Mouse (Mus musculus) kidney, adult 2 months (tissue): ENCODE results near the gene Pou3f1. TPM values are rescaled to one million over a fixed set of nuclear protein-coding genes. Genes with fewer than 3 reads are reported as not detected.

Experiments
- DNase-seq: peaks from one replicate; pipeline ENCODE4 v3.0.0; 2021
- H3K27ac ChIP-seq: fragments of 200-500 bp; 2 replicates; pipeline ENCODE4 v1.5.1; 2012; ENCODE audit warnings: low read depth, low read length, control low read depth, inconsistent platforms; ENCODE audit not compliant: insufficient read depth
- H3K27me3 ChIP-seq: fragments of 200-500 bp; replicated peaks from 2 replicates; pipeline ENCODE4 v1.6.1; 2012; ENCODE audit warnings: mild to moderate bottlenecking, moderate library complexity, low read length, inconsistent platforms; ENCODE audit not compliant: control insufficient read depth, insufficient read depth
- H3K36me3 ChIP-seq: fragments of 200-500 bp; 2 replicates; pipeline ENCODE4 v1.6.1; 2012; ENCODE audit warnings: mild to moderate bottlenecking, moderate library complexity, low read length, inconsistent platforms; ENCODE audit not compliant: control insufficient read depth, insufficient read depth
- H3K4me1 ChIP-seq: fragments of 200-500 bp; 2 replicates; pipeline ENCODE4 v1.6.1; 2011; ENCODE audit warnings: low read length; ENCODE audit not compliant: control insufficient read depth, insufficient read depth
- H3K4me3 ChIP-seq: fragments of 200-500 bp; 2 replicates; pipeline ENCODE4 v1.5.1; 2011; ENCODE audit warnings: mild to moderate bottlenecking, low read depth, low read length, control low read depth; ENCODE audit not compliant: insufficient read depth
- CTCF ChIP-seq: fragments of 200-500 bp; conservative IDR thresholded peaks from 2 replicates; pipeline ENCODE4 v1.5.1; 2011; ENCODE audit warnings: low read depth, mild to moderate bottlenecking, control low read depth, low read length, moderate library complexity, mixed read lengths; ENCODE audit not compliant: insufficient read depth, insufficient read length
- POLR2A ChIP-seq: fragments of 200-500 bp; IDR thresholded peaks from one replicate; pipeline ENCODE4 v1.6.1; 2011; ENCODE audit warnings: low read depth, low read length, control low read depth
- WGBS: fragments of 180-500 bp; shearing (Covaris S2); methylation state at CpG from one replicate; pipeline ENCODE4 v1.1.7; 2018; 5-methylcytosine and 5-hydroxymethylcytosine counted together
- polyA plus RNA-seq: library from polyadenylated mRNA; depleted of rRNA; stranded (reverse); fragments of >200 nt; gene quantifications from 2 replicates; pipeline ENCODE4 v1.2.3, GENCODE M21; 2012

The Pou3f1 gene
- polyA plus RNA-seq, 1 experiment: 0.02 TPM

DNA sequence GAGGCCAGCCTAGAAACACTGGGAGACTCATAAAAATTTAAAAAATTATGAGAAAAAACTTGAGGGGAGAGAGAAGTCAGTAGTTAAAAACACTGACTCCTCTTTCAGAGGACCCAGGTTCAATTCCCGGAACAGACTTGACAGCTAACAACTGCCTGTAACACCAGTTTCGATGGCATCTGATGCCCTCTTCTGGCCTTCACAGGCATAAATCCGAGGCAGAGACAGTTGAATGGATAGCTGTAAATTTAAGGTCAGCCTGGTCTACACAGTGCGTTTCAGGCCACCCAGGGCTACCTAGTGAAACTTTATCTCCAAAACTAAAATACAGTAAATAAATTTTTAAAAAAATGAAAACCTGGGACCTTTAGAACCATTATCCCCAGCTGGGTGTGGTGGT lies 28.4 kb downstream of the Pou3f1 start:
- 52% methylated on average over 4 of the region's 4 CpGs for WGBS
- 0 out of 2 replicates have a peak, but pooled peaks cover 3% of the 10 kb centered on the region for H3K4me1 ChIP-seq
- peak; percentile 31 for DNase-seq
- H3K27me3 ChIP-seq: no peaks in the 10 kb centered on the region
- TF ChIP-seq POLR2A: no peak
- TF ChIP-seq CTCF: peak; percentile 44
- peaks cover 12% of the 10 kb centered on the region for H3K36me3 ChIP-seq
- H3K4me3 ChIP-seq: no peak overlapping the region
- H3K27ac ChIP-seq: no peak overlapping the region

DNA sequence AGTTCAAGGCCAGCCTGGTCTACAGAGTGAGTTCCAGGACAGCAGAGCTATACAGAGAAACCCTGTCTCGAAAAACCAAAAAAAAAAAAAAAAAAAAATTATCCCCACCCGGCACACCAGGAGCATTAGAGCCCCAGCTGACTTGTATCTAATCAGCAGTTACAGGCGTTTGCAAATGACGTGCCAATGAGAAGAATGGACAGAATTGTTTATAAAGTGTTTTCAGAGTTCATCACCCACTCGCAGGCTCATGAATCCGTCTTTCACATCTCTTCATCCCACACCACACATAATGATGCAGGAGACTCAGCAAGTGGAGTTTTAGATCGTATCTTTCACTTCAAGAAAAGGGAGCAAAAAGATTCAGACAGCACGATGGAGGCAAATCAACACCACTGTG lies 28.8 kb downstream of the Pou3f1 start:
- TF ChIP-seq CTCF: no peak
- no peak for TF ChIP-seq POLR2A
- WGBS: 55% methylated on average over 8 of the region's 8 CpGs

DNA sequence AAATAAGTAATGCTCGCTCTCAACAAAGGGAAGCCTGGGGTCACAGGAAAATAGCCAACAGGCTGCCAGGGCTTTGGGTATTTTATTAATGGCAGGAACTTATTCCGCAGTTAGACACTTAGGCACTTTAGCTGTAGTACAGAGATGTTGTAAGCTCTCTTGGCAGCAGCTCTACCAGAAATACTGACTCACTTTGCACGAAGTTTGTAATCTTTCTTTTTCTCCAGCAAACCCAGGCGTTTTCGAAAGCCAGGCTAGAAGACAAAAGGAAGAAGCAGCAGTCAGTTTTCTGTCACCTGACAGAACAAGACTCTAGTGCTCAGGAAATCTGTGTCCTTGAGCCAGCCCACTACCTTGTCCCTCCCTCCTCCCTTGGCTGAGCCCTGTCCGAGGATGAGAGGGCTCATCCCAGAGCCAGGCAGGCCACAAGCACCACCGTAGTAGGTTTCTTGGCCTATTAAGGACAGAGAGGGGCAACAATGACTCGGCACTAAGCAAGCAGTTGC lies 29.3 kb downstream of the Pou3f1 start:
- Histone ChIP-seq H3K36me3 (peaks cover 12% of the 10 kb centered on the region), H3K4me1 (0 out of 2 replicates have a peak, but pooled peaks cover 3% of the 10 kb centered on the region), H3K27ac (peak overlapping the region; percentile 47), H3K27me3 (no peaks in the 10 kb centered on the region), H3K4me3 (no peak overlapping the region)
- 59% methylated on average over 8 of the region's 8 CpGs for WGBS
- TF ChIP-seq POLR2A (no peak), CTCF (no peak)
- peak; percentile 35 for DNase-seq

More for the DNA sequence above, 28.8 kb downstream of the Pou3f1 start:
- H3K27me3 ChIP-seq: no peaks in the 10 kb centered on the region
- DNase-seq: no peak
- no peak overlapping the region; the same call in 1 of the 2 replicates for H3K27ac ChIP-seq
- 0 out of 2 replicates have a peak, but pooled peaks cover 3% of the 10 kb centered on the region for H3K4me1 ChIP-seq
- H3K4me3 ChIP-seq: no peak overlapping the region
- peaks cover 12% of the 10 kb centered on the region for H3K36me3 ChIP-seq

- DNase-seq: no peak
- WGBS: 80% methylated on average over 8 of the region's 8 CpGs
- Histone ChIP-seq H3K36me3 (no peaks in the 10 kb centered on the region; the same call in 1 of the 2 replicates), H3K27me3 (no peaks in the 10 kb centered on the region), H3K27ac (no peak overlapping the region), H3K4me1 (peaks cover 17% of the 10 kb centered on the region; the same call in 1 of the 2 replicates), H3K4me3 (no peak overlapping the region)
- TF ChIP-seq POLR2A (no peak), CTCF (no peak)
Observed at GRCm38 (mm10) chr4:124691455-124691854, 34.8 kb downstream of the Pou3f1 start.

DNA sequence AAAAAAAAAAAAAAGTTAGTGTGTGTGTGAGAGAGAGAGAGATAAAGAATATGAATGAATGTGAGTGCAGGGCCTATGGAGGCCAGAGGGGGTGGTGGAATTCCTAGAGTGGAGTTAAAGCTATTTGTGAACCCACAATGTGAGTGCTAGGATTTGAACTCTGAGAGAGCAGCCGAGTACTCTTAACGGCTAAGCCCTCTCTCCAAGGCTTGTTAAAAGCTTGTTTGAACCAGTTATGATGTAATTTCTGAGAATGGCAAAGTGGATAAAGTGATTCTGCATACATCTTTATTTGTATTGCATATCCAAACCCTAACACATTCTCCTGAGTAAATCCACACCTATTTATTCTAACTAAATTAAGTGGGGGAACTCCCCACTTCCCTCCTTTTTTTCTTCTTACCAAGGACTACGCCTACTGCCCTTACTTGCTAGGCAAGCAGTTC lies 35.8 kb downstream of the Pou3f1 start:
- H3K27ac ChIP-seq: no peak overlapping the region
- 41% methylated on average over 3 of the region's 3 CpGs for WGBS
- H3K4me1 ChIP-seq: peaks cover 17% of the 10 kb centered on the region; the same call in 1 of the 2 replicates
- no peaks in the 10 kb centered on the region; the same call in 1 of the 2 replicates for H3K36me3 ChIP-seq
- no peak for TF ChIP-seq CTCF
- TF ChIP-seq POLR2A: no peak
- H3K4me3 ChIP-seq: no peak overlapping the region
- no peak for DNase-seq
- H3K27me3 ChIP-seq: no peaks in the 10 kb centered on the region

DNA sequence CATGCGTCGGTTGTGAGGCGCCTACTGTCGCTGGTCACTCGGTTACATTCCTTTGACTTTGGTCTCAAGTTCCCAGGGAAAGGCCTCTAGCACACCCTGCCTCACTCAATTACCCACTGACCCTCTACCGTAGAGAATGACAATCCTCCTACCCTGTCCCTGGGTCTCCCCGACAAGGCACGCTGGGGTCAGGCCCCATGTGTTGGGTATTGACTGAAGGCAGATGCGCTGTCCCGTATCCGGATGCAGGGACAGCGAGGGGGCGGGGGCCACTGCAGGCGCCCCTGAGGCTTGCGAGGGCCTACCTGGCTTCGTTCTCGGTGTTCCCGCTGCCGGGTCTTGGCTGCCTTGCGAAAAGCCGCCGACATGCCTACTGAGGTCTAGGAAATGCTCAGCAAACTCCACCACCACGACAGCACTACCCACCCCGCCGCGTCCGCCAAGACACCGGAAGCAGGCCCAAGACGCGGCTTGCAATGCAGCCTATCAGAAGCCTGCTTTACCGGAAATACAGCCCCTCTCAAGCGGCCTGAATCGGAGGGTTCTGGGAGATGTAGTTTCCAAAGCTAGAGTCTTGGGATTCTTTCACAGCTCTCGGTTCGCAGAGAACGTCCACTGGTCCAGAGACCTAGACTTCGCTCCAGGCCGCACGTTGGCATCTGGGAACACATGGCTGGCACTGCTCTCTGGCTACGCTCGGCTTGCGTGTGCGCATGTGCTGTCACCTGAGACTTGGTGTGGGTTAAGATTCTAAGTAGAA lies 36.7 kb downstream of the Pou3f1 start, which contains the start of gene Utp11:
TSS of gene Utp11 (minus strand) at position 466 of the 760 bp plus-strand sequence.
- peak; percentile 97 for DNase-seq
- WGBS: under 1% methylated on average over 43 of the region's 43 CpGs

DNA sequence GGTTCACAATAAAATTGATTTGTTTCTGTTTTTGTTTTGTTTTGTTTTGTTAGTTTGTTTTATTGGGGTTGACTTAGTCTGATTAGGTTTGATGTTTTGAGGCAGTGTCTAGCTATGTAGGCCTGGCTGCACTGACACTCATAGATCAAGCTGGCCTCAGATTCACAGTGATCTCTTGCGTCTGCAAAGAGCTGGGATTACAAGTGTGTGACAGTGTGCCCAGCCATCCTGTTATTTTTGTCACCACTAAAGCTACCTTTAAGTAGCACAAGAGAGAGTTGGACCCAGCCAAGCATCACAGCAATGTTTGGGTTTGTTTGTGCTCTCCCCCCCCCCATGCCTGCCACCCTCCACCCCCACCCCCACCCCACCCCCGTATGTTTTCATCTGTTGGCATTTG lies 38.0 kb downstream of the Pou3f1 start:
- WGBS: 62% methylated on average over 2 of the region's 2 CpGs
- TF ChIP-seq CTCF (no peak), POLR2A (no peak)
- Histone ChIP-seq H3K27ac (no peak overlapping the region), H3K4me3 (no peak overlapping the region), H3K27me3 (no peaks in the 10 kb centered on the region), H3K36me3 (no peaks in the 10 kb centered on the region; the same call in 1 of the 2 replicates), H3K4me1 (peaks cover 21% of the 10 kb centered on the region; the same call in 1 of the 2 replicates)
- DNase-seq: no peak

More for the DNA sequence above, 36.7 kb downstream of the Pou3f1 start, which contains the start of gene Utp11:
- TF ChIP-seq POLR2A (peak; percentile 53), CTCF (no peak)
- Histone ChIP-seq H3K27ac (peak within 1 kb of the TSS; percentile 53), H3K36me3 (no peaks in the 10 kb centered on the region; the same call in 1 of the 2 replicates), H3K4me1 (peaks cover 17% of the 10 kb centered on the region; the same call in 1 of the 2 replicates), H3K4me3 (peak within 1 kb of the TSS; percentile 93), H3K27me3 (no peaks in the 10 kb centered on the region)
